Mouse (Mus musculus) left cerebral cortex, adult 18-20 months (tissue): ENCODE measurements around the gene Retreg1. TPM values are rescaled to one million over a fixed set of nuclear protein-coding genes. Genes with fewer than 3 reads are reported as not detected.

Source experiments
- DNase-seq, 2 experiments: peaks; one replicate each; pipeline ENCODE4 v3.0.0; 2021 to 2022; ENCODE audit warnings: low spot score in 2 of 2, mixed read lengths in 1 of 2
- long read RNA-seq, 2 experiments: library from polyadenylated mRNA; stranded (forward); transcript quantifications; one replicate each; pipeline ENCODE4 v2.0.0; 2021
- total RNA-seq, 2 experiments: library from RNA; stranded (reverse); gene quantifications; 2 replicates each; pipeline ENCODE4 v1.2.3; 2021

The Retreg1 gene
- 10 to 100 TPM; 34.4 to 36.1 TPM for total RNA-seq
- long read RNA-seq, experiment 1, transcript Retreg1-201 (9 exons, 3,248 nt), result major isoform, 17 of 20 reads
- long read RNA-seq, experiment 1, partial matches to known transcripts, result 0 of 20 reads
- long read RNA-seq, experiment 1, other reads (novel, unspliced or antisense), result 3 of 20 reads
- long read RNA-seq, experiment 2, transcript Retreg1-201 (9 exons, 3,248 nt), result major isoform, 13 of 16 reads
- long read RNA-seq, experiment 2, partial matches to known transcripts, result 3 of 16 reads
- long read RNA-seq, experiment 2, other reads (novel, unspliced or antisense), result 0 of 16 reads

DNA sequence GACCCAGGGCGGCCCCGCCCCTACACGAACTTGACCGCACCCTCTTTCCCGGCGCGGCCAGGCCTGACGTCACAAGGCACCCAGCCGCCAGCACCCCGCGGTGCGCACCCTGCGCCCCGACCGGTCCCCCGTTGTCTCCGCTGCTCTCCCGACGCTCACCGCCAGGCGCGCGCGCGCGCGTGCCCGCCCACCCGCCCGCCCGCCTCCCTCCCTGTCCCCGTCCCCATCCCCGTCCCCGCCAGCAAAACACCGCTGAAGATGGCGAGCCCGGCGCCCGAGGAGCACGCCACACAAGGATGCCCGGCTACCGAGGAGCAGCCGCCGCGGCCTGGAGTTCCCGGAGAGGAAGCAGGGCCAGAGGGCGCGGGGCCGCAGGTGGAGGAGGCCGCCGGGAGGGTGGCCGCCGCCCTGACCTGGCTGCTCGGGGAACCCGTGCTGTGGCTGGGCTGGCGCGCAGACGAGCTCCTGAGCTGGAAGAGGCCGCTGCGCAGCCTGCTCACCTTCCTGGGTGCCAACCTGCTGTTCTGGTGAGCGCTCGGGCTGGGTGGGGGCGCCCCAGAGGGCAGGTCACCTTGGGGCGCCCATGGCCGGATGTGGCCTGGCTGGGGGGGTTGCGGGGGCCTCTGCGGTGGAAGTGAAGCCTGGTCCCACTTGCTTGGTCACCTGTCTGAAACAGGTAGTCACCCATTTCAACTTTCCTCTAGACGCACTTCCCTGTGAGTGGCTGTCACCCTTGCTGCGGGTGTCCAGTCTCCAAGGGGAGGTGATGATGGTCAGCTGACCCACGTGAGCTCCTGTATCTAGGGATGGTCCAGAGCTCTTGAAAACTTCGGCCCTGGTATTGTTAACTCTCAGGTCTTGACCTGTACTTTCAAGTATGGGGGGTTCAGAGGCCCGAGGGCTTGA is at the start of gene Retreg1:
Retreg1 (plus strand) TSS at position 95 of the 906 bp plus-strand sequence.
- DNase-seq, result peak; percentile 80 to 81

GRCm38 (mm10) chr15:25794123-25794522 is 48.9 kb upstream of the Retreg1 start:
- no peak for DNase-seq

DNA sequence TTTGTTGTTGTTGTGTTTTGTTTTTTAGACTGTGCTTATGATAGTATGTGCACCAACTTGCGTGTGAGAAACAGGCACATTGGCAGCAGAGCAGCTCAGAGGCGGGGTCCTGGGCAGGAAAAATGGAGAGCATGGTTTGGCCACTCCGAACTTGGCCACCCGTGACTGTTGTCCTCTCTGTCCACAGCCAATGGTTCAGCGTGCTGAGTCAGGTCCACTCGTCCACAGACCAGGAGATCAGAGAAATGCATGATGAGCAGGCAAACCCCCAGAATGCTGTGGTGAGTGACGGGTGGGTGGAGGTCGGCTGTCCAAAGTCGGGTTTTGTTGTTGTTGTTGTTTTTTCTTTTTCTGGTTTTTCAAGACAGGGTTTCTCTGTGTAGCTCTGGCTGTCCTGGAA is 47.5 kb upstream of the Retreg1 start:
- DNase-seq, result no peak

- DNase-seq, result no peak
These were observed 46.6 kb upstream of the Retreg1 start for GRCm38 (mm10) chr15:25796353-25796752.

GRCm38 (mm10) chr15:25797179-25797578 is 45.8 kb upstream of the Retreg1 start:
- DNase-seq, result no peak

DNA sequence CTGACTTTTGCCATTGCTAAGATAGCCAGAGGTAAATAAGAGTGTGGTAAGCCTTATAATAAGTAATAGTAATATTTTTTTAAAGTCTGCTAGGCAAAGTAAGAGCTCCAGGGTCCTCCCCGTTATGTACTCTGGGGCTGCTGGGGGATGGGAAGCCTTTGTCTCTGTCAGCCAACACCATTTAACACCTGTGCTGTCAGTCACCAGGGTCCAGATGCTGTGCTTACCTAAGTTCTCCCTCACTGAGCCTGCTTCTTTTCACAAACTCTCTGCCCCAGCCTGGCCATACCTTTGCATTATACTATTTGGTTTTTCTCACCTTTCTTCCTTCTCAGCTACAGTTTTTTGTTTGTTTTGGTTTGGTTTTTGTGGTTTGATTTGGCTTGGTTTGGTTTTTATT is 45.1 kb upstream of the Retreg1 start:
- no peak for DNase-seq

DNA sequence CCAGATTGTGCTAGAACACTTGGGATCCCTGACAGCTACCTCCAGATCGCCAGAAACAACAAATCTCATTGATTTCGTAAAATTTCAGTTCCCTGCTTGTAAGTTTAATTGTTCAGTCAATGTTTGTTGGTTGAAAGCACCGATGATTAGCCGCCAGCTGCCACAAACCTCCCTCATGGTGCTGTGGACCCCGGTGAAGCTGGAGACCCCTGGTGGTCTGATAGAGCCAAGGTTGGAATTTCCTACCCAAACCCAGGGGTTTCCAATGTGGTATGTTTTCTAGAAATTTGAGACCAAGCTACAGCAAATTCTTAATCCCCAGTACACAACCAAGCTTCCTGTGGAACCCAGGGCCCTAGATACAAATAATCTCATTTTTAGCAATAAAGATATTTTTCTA is 41.3 kb upstream of the Retreg1 start:
- DNase-seq, result no peak

DNA sequence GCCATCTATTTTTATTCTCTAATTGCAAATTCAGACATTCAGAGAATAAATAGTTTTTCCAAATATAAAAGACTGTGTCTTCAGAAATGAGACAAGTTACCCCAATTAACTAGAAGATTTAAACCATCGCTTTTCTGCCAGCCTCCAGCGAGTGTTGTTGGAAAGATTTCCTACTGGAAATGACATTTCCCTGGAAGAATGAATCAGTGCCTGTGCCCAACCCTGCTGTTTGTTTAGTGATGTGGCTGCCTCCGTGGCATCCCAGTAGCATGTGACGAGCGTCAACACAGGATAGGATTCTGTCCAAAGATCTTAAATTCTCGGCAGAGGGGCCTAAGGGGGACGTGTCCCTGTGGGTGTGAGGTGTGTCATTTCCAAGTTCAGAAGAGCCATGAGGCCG is 40.8 kb upstream of the Retreg1 start:
- DNase-seq, result no peak

DNA sequence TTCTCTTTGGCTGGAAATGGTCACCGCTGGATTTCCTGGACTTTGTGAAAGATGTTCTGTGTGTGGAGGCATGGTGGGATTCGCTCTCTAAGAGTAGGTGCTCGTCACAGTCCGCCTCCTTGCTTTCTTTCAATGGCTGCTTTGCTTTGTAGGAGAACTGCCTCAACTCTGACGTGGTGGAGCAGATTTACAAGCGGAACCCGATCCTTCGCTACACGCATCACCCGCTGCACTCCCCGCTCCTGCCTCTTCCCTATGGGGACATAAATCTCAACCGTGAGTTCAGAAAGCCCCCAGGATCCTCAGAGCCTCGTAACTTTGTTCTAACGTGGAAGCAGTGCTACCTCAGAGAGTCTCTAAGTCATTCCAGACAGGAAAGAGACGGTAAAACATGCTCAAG is 39.9 kb upstream of the Retreg1 start:
- no peak for DNase-seq

- peak; percentile 83 for DNase-seq
These were observed 37.5 kb upstream of the Retreg1 start for GRCm38 (mm10) chr15:25805336-25806110.

GRCm38 (mm10) chr15:25806363-25806762 is 36.6 kb upstream of the Retreg1 start:
- no peak for DNase-seq

DNA sequence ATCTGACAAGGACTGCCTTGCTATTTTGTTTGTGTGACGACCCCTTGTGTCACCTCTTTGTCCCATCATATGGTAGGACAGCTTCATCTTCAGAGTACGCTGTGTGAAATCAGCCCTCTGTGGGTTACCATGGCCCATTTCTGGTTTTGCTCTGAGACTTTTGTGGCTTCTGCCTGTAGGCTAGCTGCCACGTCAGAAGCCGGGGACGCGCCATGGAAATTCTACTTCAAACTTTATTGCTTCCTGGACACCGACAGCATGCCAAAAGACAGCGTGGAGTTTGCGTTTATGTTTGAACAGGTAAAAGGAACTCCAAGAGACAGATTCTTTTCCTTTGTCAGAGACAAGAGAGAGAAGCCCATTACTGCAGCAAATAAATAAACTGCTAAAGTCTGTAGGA is 36.1 kb upstream of the Retreg1 start:
- DNase-seq, result no peak

DNA sequence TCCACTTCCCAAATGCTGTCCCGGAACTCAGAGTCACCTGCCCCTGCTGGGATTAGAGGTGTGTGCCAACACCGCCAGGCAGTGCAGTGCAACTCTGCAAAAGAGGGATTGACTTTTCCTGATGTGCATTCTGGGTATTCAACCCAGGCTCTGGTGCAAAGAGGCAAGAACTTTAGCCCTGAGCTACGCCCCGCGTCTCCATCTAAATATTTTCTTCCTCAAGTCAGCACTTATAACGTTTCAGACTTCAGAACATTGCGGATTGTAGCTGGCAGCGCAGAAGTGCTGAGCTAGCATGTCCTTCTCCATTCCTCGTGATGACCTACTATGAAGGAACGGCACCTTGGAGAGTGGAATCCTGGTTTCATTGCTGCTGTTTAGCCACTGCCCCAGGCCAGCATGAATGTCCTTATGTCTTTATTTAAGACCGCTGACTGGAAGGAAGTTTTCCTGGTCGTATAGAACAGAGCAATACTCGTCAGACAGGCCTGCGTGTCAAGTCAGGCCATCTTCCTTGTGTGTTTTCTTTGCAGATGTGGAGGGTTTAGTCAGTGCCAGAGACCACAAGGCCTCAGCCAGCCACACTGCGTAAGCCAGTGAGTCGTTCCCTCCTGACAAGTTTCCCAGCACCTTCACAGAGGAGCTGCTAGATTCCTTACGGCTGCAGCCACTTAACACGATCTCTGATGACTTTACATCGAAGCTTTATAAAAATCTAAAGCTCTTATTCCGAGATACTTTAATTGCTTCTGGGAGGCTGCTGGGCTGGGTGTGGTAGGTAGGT is 34.1 kb upstream of the Retreg1 start:
- no peak for DNase-seq

GRCm38 (mm10) chr15:25809669-25810068 is 33.3 kb upstream of the Retreg1 start:
- DNase-seq, result no peak

DNA sequence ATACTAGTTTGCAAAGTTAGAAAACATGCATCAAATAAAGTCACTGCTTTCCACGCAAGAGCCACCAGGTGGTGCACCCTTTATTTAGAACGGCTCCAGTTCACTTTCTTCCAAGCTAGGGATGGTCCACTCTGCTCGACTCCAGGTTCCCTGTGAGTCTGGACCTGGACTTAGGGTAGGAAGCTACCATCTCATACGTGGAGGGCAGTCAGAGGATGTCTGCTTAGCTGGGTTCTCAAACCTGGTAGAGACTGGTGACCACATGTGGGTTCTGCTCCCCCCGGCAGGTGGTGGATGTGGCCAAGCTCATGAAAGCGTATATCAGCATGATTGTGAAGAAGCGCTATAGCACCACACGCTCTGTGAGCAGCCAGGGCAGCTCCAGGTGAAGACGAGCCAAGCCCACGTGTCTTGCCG is 31.1 kb upstream of the Retreg1 start:
- no peak for DNase-seq

- DNase-seq, result no peak
These were observed 30.5 kb upstream of the Retreg1 start for GRCm38 (mm10) chr15:25812479-25812878.

DNA sequence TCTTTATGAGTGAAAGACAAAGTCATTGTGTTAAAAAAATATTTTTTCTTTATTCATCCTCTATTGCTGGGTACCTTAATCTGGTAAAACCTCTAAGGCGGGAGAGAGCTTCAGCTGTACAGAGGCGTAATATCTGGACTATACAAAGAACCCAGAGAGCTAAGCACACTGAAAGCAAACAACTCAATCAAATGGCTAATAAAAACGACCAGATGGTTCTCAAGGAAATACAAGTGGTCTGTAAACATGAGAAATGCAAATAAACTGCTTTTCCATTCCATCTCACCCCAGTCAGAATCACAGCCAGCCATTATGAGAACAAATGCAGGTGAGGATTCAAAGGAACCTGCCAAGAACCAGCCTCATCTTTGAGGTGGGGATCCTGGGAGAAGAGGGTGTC is 28.4 kb upstream of the Retreg1 start:
- no peak for DNase-seq

DNA sequence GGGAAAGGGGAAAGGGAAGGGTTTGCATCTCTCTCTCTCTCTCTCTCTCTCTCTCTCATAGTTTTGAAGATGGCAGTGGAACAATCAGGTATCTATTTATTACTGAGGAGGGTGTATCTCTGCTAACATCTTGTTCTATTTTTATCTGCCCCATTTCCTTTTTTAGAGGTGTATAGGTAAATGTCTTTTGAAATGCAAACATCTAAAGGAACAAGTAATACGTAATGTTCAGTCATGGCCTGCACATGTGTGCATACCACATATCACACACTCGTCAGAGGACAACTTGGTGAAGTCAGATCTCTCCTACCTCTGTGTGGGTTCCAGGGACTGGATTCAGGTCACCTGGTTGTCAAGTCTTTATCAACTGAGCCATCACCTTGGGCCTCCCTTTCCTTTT is 25.8 kb upstream of the Retreg1 start:
- no peak for DNase-seq

DNA sequence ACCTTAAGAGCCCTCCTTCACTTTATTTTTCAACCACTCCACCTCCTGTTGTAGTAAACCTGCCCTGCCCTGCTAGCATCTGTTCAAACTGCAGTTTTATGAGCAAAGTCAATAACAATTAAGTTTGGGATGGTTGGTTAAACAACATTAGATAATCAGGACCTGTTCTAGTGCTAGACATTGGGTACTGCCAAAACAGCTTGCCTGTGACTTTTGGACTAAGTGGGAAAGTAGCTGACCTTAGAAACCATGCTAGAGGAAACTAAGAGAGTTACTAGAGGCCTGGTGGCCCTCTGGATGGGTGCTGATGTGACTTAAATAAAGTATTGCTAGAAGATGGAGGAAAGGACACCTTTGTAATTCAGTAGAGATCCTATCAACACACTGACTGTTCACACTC is 21.0 kb upstream of the Retreg1 start:
- DNase-seq, result no peak

DNA sequence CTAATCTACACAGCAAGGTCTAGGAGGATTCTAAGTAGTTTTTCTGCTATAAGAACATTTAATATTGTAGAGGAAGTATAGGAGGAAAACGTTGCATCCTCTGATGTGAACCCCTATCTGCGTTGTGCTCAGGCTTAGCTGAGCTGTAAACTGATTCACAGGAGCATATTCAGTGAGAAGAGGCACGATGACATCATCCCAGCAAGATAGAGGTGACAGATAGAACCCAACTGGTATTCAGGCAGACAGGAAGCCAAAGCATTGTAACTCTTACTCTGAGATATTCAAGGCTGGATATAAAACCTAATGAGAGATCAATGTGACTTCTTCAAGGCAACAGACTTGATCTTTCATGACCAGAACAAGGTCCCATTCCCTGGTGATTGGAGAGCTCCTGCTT is 20.3 kb upstream of the Retreg1 start:
- DNase-seq, result no peak

- DNase-seq, result peak in 1 of 2 experiments; percentile 25
These were observed 16.4 kb upstream of the Retreg1 start for GRCm38 (mm10) chr15:25826531-25826961.
